Mouse (Mus musculus) adipose tissue, adult 10 weeks (tissue): ENCODE measurements around the gene Exoc1. TPM values are rescaled to one million over a fixed set of nuclear protein-coding genes. Genes with fewer than 3 reads are reported as not detected.

Experiments
- polyA plus RNA-seq: library from polyadenylated mRNA; stranded (reverse); fragments of 350-450 nt; fragmentation: Illumina TruSeq; extraction: RNeasy Lipid Tissue Mini Kit (QIAGEN cat#74804); gene quantifications from one replicate; pipeline ENCODE4 v1.2.3, GENCODE M21; 2014; ENCODE audit warnings: low read depth, low replicate concordance

Gene Exoc1
- polyA plus RNA-seq, result 39.1 TPM

DNA sequence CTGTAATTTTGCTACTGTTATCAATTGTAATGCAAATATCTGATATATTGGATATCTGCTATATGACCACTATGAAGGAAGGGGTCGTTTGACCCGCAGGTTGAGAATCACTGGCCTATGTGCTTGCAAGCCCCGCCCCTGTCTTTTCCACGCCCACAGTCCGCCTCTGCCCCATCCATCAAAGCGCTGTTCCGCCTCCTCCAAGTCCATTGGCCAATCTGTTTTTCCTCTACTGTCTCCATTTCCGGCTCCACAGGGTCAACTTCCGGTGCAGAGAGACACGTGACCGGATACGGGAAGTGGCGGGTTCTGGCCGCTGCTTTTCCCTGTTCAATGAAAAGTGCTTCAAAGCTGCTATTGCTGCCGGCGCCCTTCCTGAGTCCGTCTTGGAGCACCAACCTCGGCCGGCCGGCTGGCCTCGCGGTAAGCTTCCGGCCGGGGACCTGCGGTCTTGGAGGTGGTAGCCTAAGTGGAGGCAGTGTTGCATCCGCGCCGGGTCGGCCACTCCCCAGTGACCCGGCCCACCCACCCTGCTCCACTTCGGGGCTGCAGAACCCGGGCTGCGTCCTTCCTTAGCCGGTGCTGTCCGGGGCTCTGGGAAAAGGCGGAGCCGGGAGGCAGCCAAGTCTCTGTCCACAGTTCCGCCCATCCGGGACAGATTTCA is at the start of gene Exoc1:
TSS of gene Exoc1 (plus strand) at position 272 of the 664 bp plus-strand sequence.

DNA sequence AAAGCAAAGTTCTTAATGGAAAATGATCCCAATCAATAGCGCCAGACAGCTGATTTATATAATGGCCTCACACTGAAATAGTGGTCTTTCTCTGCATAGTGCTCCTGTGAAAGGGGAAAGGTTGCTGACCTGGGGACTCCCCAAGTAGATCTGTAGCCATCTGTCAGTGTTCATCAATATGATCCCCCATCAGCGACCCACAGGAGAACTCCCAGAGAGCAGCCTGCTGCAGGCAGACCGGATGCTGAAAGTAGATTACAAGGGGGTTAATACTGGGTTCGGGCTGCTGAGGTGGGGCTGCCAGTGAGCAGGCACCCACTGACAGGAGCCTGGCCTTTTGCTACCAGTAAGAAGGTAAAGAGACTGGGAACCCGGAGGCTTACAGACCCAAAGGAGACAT is 45.3 kb upstream of the Exoc1 start, which contains the start of gene Gm7271:
TSS of gene Gm7271 (plus strand) at position 230 of the 400 bp plus-strand sequence.

DNA sequence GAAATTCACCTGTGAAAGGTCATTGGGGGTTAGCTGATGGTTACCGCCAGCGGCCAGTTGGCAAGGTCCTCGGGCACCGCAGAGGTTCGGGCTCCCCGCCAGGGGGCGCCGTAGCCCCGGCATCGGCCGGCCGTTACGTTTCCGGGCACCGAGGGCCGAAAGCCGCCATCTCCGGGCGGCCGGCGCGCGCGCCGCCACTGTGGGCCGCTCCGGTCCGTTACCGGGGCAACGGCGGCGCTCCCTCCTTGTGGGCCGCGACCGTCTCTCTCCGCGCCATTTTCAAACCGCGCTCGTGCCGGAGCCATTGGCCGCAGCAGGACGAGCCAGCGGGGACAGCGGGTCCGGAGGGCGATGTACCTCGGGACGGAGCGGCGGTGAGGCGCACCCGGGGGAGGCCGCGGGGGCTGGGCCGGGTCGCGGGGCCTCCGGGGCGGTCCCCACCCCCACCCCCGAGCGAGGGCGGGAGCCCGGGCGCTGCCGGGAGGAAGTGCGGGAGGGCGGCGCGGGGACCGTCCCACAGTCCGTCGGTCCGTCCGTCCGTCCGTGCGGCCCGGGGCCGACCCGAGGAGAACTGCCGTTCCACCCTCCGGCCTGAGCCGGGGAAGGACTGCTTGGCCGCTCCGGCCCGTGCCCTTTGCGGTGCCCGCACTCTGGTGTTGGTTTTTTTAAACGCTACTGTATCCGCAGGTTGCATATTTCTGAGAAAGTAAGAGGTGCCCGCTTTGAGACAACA is 59.6 kb downstream of the Exoc1 start, which contains the start of gene Cep135:
TSS of gene Cep135 (plus strand) at position 148 of the 733 bp plus-strand sequence.

Other genes starting within 250 kb of the Exoc1 start
- 15.0 TPM for gene Clock, start 224.5 kb upstream of the Exoc1 start, polyA plus RNA-seq
- 13.0 TPM for gene Pdcl2, start 198.2 kb upstream of the Exoc1 start, polyA plus RNA-seq
- not detected for gene Nmu, start 165.5 kb upstream of the Exoc1 start, polyA plus RNA-seq
- not detected for gene Gm7271, start 45.3 kb upstream of the Exoc1 start, polyA plus RNA-seq
- gene Cep135, start 59.4 kb downstream of the Exoc1 start, polyA plus RNA-seq, result 4.2 TPM
- 7.2 TPM for gene C530008M17Rik, start 127.2 kb downstream of the Exoc1 start, polyA plus RNA-seq